Mouse (Mus musculus): ENCODE results near the gene Med20. TPM values are rescaled to one million over a fixed set of nuclear protein-coding genes. Genes with fewer than 3 reads are reported as not detected.

The Med20 gene
- polyA plus RNA-seq (2015; fragmentation: Nextera tagmentation; extraction: Ambion mirVana), result 23.8 and 25.1 TPM in 2 replicates

DNA sequence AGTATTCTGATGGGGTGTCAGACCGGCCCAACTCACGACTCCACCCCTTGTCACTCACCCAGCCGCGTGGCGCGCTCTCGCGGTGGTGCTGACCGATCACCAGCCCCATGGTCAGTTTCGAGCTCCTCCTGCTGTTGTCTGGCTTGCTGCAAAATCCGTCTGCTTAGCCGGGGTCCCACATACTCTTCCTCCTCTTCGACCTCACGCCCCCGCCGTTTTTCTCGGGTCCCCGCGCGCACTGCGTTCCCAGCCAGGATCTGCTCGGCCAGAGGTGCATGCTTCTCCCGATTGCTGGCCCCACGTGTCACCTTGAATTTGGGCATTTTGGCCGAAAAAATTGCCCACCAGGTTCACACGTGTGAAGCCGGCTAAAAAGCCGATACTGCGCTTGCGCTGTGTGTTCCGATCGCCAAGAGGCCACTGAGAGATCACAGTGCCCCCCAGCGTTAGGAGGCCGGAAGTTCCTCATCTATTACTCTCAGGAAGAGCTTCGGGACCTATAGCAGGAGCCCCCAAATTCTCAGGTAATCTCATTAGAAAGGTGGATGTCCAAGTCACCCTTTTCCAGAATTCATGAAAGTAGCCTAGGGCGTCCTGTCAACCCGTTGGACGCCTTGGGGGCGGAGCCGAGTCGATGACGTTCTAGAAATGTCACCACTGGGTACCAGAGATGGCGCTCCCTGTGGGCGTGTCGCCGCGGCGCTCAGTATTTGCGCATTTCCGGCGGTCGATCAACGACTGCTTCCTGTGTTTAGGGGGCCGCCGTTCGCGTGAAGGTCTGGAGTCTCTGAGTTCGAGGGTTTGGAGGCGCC, at the start of gene Med20, which contains the start of the genes Bysl and Gm20517:
Gene Med20, plus strand, starts transcription at position 734 of the 812 bp plus-strand sequence.
Gene Bysl, minus strand, starts transcription at position 644 of the 812 bp plus-strand sequence.
Gene Gm20517, plus strand, starts transcription at position 741 of the 812 bp plus-strand sequence.
- Histone ChIP-seq H3K27ac (replicated peaks) (peak within 1 kb of the TSS; percentile 79), H3K9me3 (ENCODE audit: control insufficient read depth, low read length) (no peaks in the 10 kb centered on the region), H3K4me2 (replicated peaks; ENCODE audit: low read depth) (peak within 1 kb of the TSS; percentile 91), H3K36me3 (ENCODE audit: control insufficient read depth, insufficient read depth, low read length) (peaks cover 5% of the 10 kb centered on the region), H3K9ac (ENCODE audit: low read length) (peak within 1 kb of the TSS; percentile 70), H3K4me3 (ENCODE audit: low read depth, low read length) (peak within 1 kb of the TSS; percentile 58), H3K4me1 (replicated peaks; ENCODE audit: control insufficient read depth, insufficient read depth) (0 out of 2 replicates have a peak, but pooled peaks cover 4% of the 10 kb centered on the region), H3K27me3 (ENCODE audit: control insufficient read depth, insufficient read depth, low read length) (no peaks in the 10 kb centered on the region)
- ATAC-seq (ENCODE audit: low FRiP score, low TSS enrichment) (peak; percentile 95), DNase-seq (ENCODE audit: low spot score) (peak; percentile 98)
- TF ChIP-seq CTCF (IDR thresholded peaks at IDR 0.05; ENCODE audit: low read depth) (peak; percentile 90), EP300 (optimal IDR thresholded peaks at IDR 0.05) (peak; percentile 85)
- WGBS, result under 1% methylated on average over 59 of the region's 59 CpGs

DNA sequence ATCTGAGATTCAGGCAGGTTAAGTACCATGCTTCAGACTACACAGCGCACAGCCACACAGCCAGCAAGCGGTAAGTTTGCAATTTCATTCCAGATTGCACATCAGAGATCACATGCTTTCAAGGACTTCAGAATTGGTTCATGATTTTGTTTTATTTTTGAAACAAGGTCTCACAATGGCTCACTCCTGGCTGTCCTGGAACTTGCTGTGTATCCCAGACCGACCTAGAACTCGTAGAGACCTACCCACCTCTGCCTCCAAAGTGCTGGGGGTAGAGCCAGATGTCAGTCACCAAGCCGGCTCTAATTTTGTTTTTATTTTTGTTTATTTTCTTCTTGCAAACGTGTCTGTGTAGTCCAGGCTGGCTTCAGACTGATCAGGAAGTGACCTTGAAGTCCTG, 48.5 kb upstream of the Med20 start:
- no peak for DNase-seq (ENCODE audit: low spot score)
- Histone ChIP-seq H3K27ac (replicated peaks) (no peak overlapping the region), H3K27me3 (ENCODE audit: control insufficient read depth, insufficient read depth, low read length) (no peaks in the 10 kb centered on the region), H3K4me3 (ENCODE audit: low read depth, low read length) (no peak overlapping the region), H3K9me3 (ENCODE audit: control insufficient read depth, low read length) (no peaks in the 10 kb centered on the region), H3K9ac (ENCODE audit: low read length) (no peak overlapping the region), H3K4me1 (replicated peaks; ENCODE audit: control insufficient read depth, insufficient read depth) (no peaks in the 10 kb centered on the region), H3K36me3 (ENCODE audit: control insufficient read depth, insufficient read depth, low read length) (no peaks in the 10 kb centered on the region), H3K4me2 (replicated peaks; ENCODE audit: low read depth) (no peak overlapping the region)
- no peak for ATAC-seq (ENCODE audit: low FRiP score, low TSS enrichment)
- TF ChIP-seq EP300 (optimal IDR thresholded peaks at IDR 0.05), result no peak
- TF ChIP-seq CTCF (IDR thresholded peaks at IDR 0.05; ENCODE audit: low read depth), result no peak
- 78% methylated on average over 6 of the region's 6 CpGs for WGBS

DNA sequence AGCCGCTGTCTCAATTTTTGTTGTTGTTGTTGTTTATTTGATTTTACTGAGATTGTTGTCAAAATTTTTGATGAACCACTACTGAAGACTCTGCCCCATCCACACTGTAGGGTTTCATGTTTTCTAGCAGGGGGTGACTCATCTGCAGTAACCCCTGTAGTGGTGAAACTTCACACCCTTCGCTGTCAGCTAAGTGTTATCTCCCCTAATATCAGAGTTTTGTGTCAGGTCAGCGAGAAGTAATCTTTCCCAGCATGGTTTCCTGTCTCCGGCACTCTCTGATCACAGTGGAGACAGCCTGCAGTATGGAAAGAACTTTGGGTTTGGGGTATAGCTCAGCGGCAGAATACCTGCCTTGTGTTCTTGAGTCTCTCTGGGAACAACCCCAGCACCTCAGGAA, 46.8 kb upstream of the Med20 start:
- no peaks in the 10 kb centered on the region for H3K27me3 ChIP-seq (ENCODE audit: control insufficient read depth, insufficient read depth, low read length)
- no peak overlapping the region for H3K27ac ChIP-seq (replicated peaks)
- no peaks in the 10 kb centered on the region for H3K9me3 ChIP-seq (ENCODE audit: control insufficient read depth, low read length)
- H3K4me2 ChIP-seq (replicated peaks; ENCODE audit: low read depth), result no peak overlapping the region
- DNase-seq (ENCODE audit: low spot score) (no peak), ATAC-seq (ENCODE audit: low FRiP score, low TSS enrichment) (no peak)
- H3K4me3 ChIP-seq (ENCODE audit: low read depth, low read length), result no peak overlapping the region
- TF ChIP-seq CTCF (IDR thresholded peaks at IDR 0.05; ENCODE audit: low read depth) (no peak), EP300 (optimal IDR thresholded peaks at IDR 0.05) (no peak)
- no peaks in the 10 kb centered on the region for H3K4me1 ChIP-seq (replicated peaks; ENCODE audit: control insufficient read depth, insufficient read depth)
- WGBS, result 79% methylated on average over 5 of the region's 5 CpGs
- H3K9ac ChIP-seq (ENCODE audit: low read length), result no peak overlapping the region
- H3K36me3 ChIP-seq (ENCODE audit: control insufficient read depth, insufficient read depth, low read length), result no peaks in the 10 kb centered on the region

DNA sequence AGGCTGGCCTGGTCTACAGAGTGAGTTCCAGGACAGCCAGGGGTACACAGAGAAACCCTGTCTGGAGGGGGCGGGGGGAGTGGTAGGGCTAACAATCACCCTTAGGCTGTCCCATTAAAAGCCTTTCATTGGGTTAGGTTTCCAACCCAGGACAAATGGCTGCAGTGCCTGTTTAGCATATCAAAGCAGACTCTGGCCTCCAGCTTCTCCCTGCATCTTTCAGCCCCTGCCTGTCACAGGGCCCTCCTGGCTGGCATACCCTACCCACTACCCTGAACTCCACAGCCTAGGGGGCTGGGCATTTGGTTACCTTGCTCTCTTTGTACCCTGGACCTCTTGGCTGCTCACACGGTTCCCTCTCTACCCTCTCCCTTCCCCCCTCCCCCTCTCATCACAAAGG, 45.2 kb upstream of the Med20 start:
- H3K4me3 ChIP-seq (ENCODE audit: low read depth, low read length), result no peak overlapping the region
- ATAC-seq (ENCODE audit: low FRiP score, low TSS enrichment), result no peak
- no peak overlapping the region for H3K27ac ChIP-seq (replicated peaks)
- H3K9ac ChIP-seq (ENCODE audit: low read length), result no peak overlapping the region
- no peaks in the 10 kb centered on the region for H3K36me3 ChIP-seq (ENCODE audit: control insufficient read depth, insufficient read depth, low read length)
- TF ChIP-seq EP300 (optimal IDR thresholded peaks at IDR 0.05) (no peak), CTCF (IDR thresholded peaks at IDR 0.05; ENCODE audit: low read depth) (no peak)
- no peaks in the 10 kb centered on the region for H3K9me3 ChIP-seq (ENCODE audit: control insufficient read depth, low read length)
- no peak for DNase-seq (ENCODE audit: low spot score)
- no peaks in the 10 kb centered on the region for H3K27me3 ChIP-seq (ENCODE audit: control insufficient read depth, insufficient read depth, low read length)
- no peak overlapping the region for H3K4me2 ChIP-seq (replicated peaks; ENCODE audit: low read depth)
- no peaks in the 10 kb centered on the region for H3K4me1 ChIP-seq (replicated peaks; ENCODE audit: control insufficient read depth, insufficient read depth)
- 50% methylated on average over 2 of the region's 2 CpGs for WGBS

DNA sequence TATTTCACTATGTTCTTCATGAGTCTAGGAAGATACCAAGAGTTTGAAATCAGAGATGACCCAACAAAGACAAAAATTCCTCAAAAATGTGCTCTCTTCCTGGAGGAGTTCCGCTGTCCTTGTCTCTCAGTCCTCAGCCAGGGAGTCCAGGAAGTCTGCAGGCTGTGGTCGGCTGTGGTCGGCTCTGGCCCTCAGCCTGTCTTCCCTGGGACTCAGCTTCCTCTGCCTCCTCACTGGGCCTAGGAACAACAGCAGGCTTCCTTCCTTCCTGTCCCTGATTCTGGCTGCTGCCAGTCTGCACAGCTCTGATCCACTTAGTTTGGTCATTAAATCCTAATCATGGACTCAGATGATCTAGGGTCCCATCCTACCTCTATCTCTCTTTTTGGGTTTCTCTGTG, 44.1 kb upstream of the Med20 start:
- H3K4me1 ChIP-seq (replicated peaks; ENCODE audit: control insufficient read depth, insufficient read depth), result no peaks in the 10 kb centered on the region
- no peaks in the 10 kb centered on the region for H3K36me3 ChIP-seq (ENCODE audit: control insufficient read depth, insufficient read depth, low read length)
- no peak overlapping the region for H3K4me2 ChIP-seq (replicated peaks; ENCODE audit: low read depth)
- H3K27me3 ChIP-seq (ENCODE audit: control insufficient read depth, insufficient read depth, low read length), result no peaks in the 10 kb centered on the region
- no peak overlapping the region for H3K4me3 ChIP-seq (ENCODE audit: low read depth, low read length)
- H3K9me3 ChIP-seq (ENCODE audit: control insufficient read depth, low read length), result no peaks in the 10 kb centered on the region
- DNase-seq (ENCODE audit: low spot score), result no peak
- no peak overlapping the region for H3K9ac ChIP-seq (ENCODE audit: low read length)
- 60% methylated on average over 3 of the region's 3 CpGs for WGBS
- no peak for TF ChIP-seq EP300 (optimal IDR thresholded peaks at IDR 0.05)
- no peak for TF ChIP-seq CTCF (IDR thresholded peaks at IDR 0.05; ENCODE audit: low read depth)
- peak overlapping the region; percentile 35; the same call in 1 of the 2 replicates for H3K27ac ChIP-seq (replicated peaks)
- ATAC-seq (ENCODE audit: low FRiP score, low TSS enrichment), result no peak

DNA sequence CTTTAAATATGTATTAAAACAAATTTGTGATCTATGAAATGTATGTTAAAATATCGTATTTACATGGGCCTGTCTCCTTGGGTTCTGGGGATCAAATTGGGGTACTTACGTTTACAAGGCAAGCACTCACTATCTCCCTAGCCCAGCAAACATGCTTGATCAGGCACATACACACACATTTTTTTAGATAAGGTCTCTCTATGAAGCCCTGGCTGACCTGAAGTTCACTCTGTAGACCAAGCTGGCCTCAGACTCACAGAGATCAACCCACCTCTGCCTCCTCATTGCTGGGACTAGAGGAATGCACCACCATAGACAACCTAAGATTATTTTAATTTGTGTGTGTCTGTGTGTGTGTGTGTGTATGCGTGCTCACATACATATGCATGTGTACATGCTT, 43.0 kb upstream of the Med20 start:
- ATAC-seq (ENCODE audit: low FRiP score, low TSS enrichment) (no peak), DNase-seq (ENCODE audit: low spot score) (no peak)
- H3K27ac ChIP-seq (replicated peaks), result no peak overlapping the region
- 93% methylated on average over 3 of the region's 3 CpGs for WGBS
- H3K4me1 ChIP-seq (replicated peaks; ENCODE audit: control insufficient read depth, insufficient read depth), result no peaks in the 10 kb centered on the region
- no peaks in the 10 kb centered on the region for H3K36me3 ChIP-seq (ENCODE audit: control insufficient read depth, insufficient read depth, low read length)
- H3K4me2 ChIP-seq (replicated peaks; ENCODE audit: low read depth), result no peak overlapping the region
- TF ChIP-seq CTCF (IDR thresholded peaks at IDR 0.05; ENCODE audit: low read depth), result no peak
- TF ChIP-seq EP300 (optimal IDR thresholded peaks at IDR 0.05), result no peak
- H3K27me3 ChIP-seq (ENCODE audit: control insufficient read depth, insufficient read depth, low read length), result no peaks in the 10 kb centered on the region
- no peak overlapping the region for H3K9ac ChIP-seq (ENCODE audit: low read length)
- H3K4me3 ChIP-seq (ENCODE audit: low read depth, low read length), result no peak overlapping the region
- H3K9me3 ChIP-seq (ENCODE audit: control insufficient read depth, low read length), result no peaks in the 10 kb centered on the region
